Mouse (Mus musculus): ENCODE data around the gene Dlec1.

Dlec1 gene

GRCm38 (mm10) chr9:119107566-119107965 lies 5.3 kb downstream of the Dlec1 start:
- no peak for TF ChIP-seq GATA4 (IDR thresholded peaks at IDR 0.05; ENCODE audit: insufficient replicate concordance, low read length)

GRCm38 (mm10) chr9:119109685-119110353 lies 7.5 kb downstream of the Dlec1 start:
- no peak for TF ChIP-seq GATA4 (IDR thresholded peaks at IDR 0.05; ENCODE audit: insufficient replicate concordance, low read length)

- TF ChIP-seq GATA4 (IDR thresholded peaks at IDR 0.05; ENCODE audit: insufficient replicate concordance, low read length): no peak
Measured at GRCm38 (mm10) chr9:119110640-119111039, 8.4 kb downstream of the Dlec1 start.

- no peak for TF ChIP-seq GATA4 (IDR thresholded peaks at IDR 0.05; ENCODE audit: insufficient replicate concordance, low read length)
Measured at GRCm38 (mm10) chr9:119114911-119115310, 12.6 kb downstream of the Dlec1 start.

GRCm38 (mm10) chr9:119119409-119120167 lies 17.3 kb downstream of the Dlec1 start:
- TF ChIP-seq GATA4 (IDR thresholded peaks at IDR 0.05; ENCODE audit: insufficient replicate concordance, low read length): no peak

- TF ChIP-seq GATA4 (IDR thresholded peaks at IDR 0.05; ENCODE audit: insufficient replicate concordance, low read length): no peak
Measured at GRCm38 (mm10) chr9:119120168-119120560, 17.9 kb downstream of the Dlec1 start.

GRCm38 (mm10) chr9:119122596-119123369 lies 20.5 kb downstream of the Dlec1 start:
- no peak for TF ChIP-seq GATA4 (IDR thresholded peaks at IDR 0.05; ENCODE audit: insufficient replicate concordance, low read length)

- TF ChIP-seq GATA4 (IDR thresholded peaks at IDR 0.05; ENCODE audit: insufficient replicate concordance, low read length): no peak
Measured at GRCm38 (mm10) chr9:119128436-119129181, 26.3 kb downstream of the Dlec1 start.

GRCm38 (mm10) chr9:119130692-119131091 lies 28.4 kb downstream of the Dlec1 start:
- no peak for TF ChIP-seq GATA4 (IDR thresholded peaks at IDR 0.05; ENCODE audit: insufficient replicate concordance, low read length)

GRCm38 (mm10) chr9:119138836-119139235 lies 36.6 kb downstream of the Dlec1 start:
- no peak for TF ChIP-seq GATA4 (IDR thresholded peaks at IDR 0.05; ENCODE audit: insufficient replicate concordance, low read length)

- no peak for TF ChIP-seq GATA4 (IDR thresholded peaks at IDR 0.05; ENCODE audit: insufficient replicate concordance, low read length)
Measured at GRCm38 (mm10) chr9:119142066-119142465, 39.8 kb downstream of the Dlec1 start.

- no peak for TF ChIP-seq GATA4 (IDR thresholded peaks at IDR 0.05; ENCODE audit: insufficient replicate concordance, low read length)
Measured at GRCm38 (mm10) chr9:119143372-119143771, 41.1 kb downstream of the Dlec1 start.

- no peak for TF ChIP-seq GATA4 (IDR thresholded peaks at IDR 0.05; ENCODE audit: insufficient replicate concordance, low read length)
Measured at GRCm38 (mm10) chr9:119144696-119145095, 42.4 kb downstream of the Dlec1 start.

GRCm38 (mm10) chr9:119145137-119145536 lies 42.9 kb downstream of the Dlec1 start:
- no peak for TF ChIP-seq GATA4 (IDR thresholded peaks at IDR 0.05; ENCODE audit: insufficient replicate concordance, low read length)

- TF ChIP-seq GATA4 (IDR thresholded peaks at IDR 0.05; ENCODE audit: insufficient replicate concordance, low read length): no peak
Measured at GRCm38 (mm10) chr9:119145638-119146037, 43.4 kb downstream of the Dlec1 start.
